Mouse (Mus musculus) left cerebral cortex, adult 8-10 months (tissue): ENCODE measurements around the gene Hif3a. TPM values are rescaled to one million over a fixed set of nuclear protein-coding genes. Genes with fewer than 3 reads are reported as not detected.

Source experiments
- DNase-seq, 2 experiments: peaks; one replicate each; pipeline ENCODE4 v3.0.0; 2022; ENCODE audit warnings: low spot score in 2 of 2
- total RNA-seq, 4 experiments: library from RNA; stranded (reverse); gene quantifications; 2 replicates each; pipeline ENCODE4 v1.2.4; 2022

Hif3a gene
- total RNA-seq, 4 experiments from 2014 or later = 5.9 to 11.5 (median 8.9) TPM

- no peak for DNase-seq
These were observed 37.3 kb downstream of the Hif3a start for GRCm38 (mm10) chr7:17024814-17025504.

GRCm38 (mm10) chr7:17024141-17024540 lies 38.1 kb downstream of the Hif3a start:
- no peak for DNase-seq

- DNase-seq = no peak
These were observed 38.5 kb downstream of the Hif3a start for GRCm38 (mm10) chr7:17023701-17024100.

- DNase-seq = no peak
These were observed 40.1 kb downstream of the Hif3a start for GRCm38 (mm10) chr7:17022176-17022575.

GRCm38 (mm10) chr7:17019426-17020166 lies 42.6 kb downstream of the Hif3a start:
- DNase-seq = no peak

GRCm38 (mm10) chr7:17017921-17018320 lies 44.3 kb downstream of the Hif3a start:
- DNase-seq = no peak

- peak; percentile 64 to 98 for DNase-seq
These were observed 45.2 kb downstream of the Hif3a start for GRCm38 (mm10) chr7:17017036-17017435.

- no peak for DNase-seq
These were observed 46.8 kb downstream of the Hif3a start for GRCm38 (mm10) chr7:17015381-17015780.

GRCm38 (mm10) chr7:17011909-17012590 lies 50.2 kb downstream of the Hif3a start:
- no peak for DNase-seq

GRCm38 (mm10) chr7:17010010-17010347 lies 52.2 kb downstream of the Hif3a start:
- DNase-seq = no peak

- DNase-seq = no peak
These were observed 52.8 kb downstream of the Hif3a start for GRCm38 (mm10) chr7:17009326-17010009.

GRCm38 (mm10) chr7:17007300-17007699 lies 54.9 kb downstream of the Hif3a start:
- no peak for DNase-seq

- no peak for DNase-seq
These were observed 57.5 kb downstream of the Hif3a start for GRCm38 (mm10) chr7:17004716-17005115.

- no peak for DNase-seq
These were observed 58.8 kb downstream of the Hif3a start for GRCm38 (mm10) chr7:17003230-17003960.

GRCm38 (mm10) chr7:17002375-17003195 lies 59.6 kb downstream of the Hif3a start:
- DNase-seq = peak; percentile 68 to 74

- DNase-seq = peak; percentile 66 to 98
These were observed 62.6 kb downstream of the Hif3a start for GRCm38 (mm10) chr7:16999650-17000049.

GRCm38 (mm10) chr7:16999233-16999632 lies 63.0 kb downstream of the Hif3a start:
- DNase-seq = no peak

- no peak for DNase-seq
These were observed 66.9 kb downstream of the Hif3a start for GRCm38 (mm10) chr7:16995345-16995744.

- DNase-seq = no peak
These were observed 67.8 kb downstream of the Hif3a start for GRCm38 (mm10) chr7:16994400-16994799.
